Mouse (Mus musculus): ENCODE data around the gene Sec14l5.

Sec14l5 gene

DNA sequence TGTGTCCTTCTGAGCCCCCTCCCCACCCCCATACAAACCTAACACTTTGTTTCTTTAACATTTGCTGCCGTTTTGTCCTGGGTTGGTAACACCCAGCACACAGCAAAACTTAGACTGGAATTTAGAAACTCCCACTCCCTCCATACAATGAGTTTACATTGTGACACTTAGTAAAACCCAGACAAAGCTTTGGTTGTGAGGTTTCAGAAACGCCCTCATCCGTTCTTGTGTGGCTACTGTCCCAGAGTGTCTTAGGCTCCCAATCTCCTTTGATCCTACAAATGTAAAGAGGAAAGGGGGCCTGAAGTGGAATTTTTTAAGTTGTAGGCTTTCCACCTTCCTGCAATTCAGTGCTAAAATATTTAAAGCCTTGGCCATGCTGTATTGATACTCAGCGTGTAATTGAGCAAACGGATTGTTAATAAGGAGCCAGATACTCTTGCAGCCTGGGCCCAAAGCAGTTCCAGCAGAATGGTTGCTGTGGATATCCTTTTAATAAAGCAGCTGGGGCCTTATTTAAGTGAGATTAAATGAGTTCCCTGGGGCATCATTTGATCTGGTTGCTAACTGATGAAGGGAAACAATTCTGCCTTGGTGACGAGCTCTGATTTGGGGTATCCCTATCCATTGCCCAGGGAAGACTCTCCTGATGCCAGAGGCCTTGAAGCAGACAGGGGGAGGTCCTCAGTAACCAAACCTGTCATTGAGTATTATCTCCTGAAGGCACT is 6.6 kb downstream of the Sec14l5 start:
- no peak for DNase-seq (ENCODE audit: low spot score)

DNA sequence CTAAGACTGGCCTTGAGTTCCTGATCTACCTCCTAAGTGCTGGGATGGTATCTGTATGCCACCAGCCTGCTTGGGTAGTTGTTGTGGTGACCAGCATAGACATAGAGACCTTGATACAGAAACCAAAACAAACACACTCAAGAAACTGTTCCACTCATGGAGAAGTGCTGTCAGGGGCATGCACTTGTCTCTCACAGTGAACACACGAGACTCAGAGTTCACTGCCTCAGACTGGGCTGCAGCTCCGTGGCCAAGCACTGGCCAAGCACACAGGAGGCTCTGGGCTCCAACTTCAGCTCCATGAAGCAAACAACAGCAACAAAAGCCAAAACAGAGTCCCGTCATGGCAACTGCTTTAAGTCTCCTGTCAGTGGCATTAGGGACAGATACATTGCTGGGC is 8.1 kb downstream of the Sec14l5 start:
- DNase-seq (ENCODE audit: low spot score) = no peak

DNA sequence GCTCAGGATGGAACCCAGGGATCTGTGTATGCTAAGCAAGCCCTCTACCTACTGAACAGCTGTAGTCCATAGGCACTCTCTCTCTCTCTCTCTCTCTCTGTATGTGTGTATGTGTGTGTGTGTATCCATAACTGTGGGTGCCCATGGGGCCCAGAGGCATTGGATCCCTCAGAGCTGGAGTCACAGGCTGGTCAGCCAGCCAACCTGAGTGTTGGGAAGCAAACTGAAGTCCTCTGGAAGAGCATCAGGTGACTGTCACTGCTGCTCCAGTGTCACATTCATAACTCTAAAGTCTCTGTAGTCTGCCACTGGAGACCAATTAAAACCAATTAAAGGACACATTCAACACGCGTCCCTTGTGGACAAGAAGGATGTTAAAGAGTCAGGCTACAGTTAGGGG is 9.6 kb downstream of the Sec14l5 start:
- no peak for DNase-seq (ENCODE audit: low spot score)

DNA sequence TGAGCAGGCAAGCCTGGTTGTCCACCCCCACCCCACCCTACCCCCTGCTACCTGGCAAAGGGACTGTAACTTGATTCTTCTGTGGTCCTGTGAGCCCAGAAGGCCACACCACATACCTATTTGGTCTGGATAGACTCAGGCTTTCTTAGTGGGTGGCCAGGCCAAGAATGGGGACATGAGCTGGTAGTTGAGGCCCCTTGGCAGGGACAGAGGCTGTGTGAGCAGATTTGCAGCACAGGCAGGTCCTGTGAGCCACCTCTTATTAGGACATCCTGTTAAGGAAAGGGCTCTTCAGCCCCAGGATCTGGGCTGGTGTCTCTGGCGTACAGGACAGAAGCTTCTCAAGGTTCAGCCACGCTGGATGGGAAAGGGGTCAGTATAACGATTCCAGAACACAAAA is 10.2 kb downstream of the Sec14l5 start:
- DNase-seq (ENCODE audit: low spot score) = no peak

DNA sequence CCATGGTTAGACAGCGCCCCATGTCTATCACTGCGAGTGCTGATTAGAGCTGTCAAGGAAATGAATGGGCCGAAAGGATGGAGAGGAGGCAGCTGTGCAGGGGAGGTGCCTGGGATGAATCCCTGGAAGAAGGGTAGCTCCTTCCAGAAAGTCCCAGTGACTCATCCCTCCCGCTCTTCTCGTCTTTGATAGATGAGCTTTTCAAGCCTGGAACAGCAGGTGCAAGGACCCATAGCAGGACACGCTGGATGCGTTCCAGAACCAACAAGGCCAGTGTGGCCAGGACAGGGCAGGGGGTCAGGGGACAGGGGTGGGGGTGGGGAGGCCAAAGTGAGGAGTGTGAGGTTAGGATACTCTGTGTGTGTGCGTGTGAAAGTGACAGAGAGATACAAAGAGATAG is 12.3 kb downstream of the Sec14l5 start:
- DNase-seq (ENCODE audit: low spot score) = no peak

DNA sequence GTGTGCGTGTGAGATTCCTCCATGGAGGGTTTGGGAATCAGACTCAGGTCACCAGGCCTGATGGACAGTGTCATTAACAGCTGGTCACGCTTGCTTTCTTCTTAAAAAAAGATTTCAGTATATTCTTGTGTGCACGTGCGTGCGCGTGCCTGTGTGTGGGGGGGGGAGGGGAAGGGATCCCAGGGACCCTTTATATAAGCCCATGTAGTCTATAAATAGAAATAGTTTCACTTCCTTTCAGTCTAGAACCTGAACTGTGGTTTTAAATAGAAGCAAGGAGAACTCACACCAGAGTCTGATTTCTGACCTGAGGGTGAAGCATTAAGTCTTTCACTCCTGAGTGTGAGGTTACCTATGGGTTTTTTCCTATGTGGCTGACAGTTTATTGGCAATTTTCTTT is 17.4 kb downstream of the Sec14l5 start:
- no peak for DNase-seq (ENCODE audit: low spot score)

DNA sequence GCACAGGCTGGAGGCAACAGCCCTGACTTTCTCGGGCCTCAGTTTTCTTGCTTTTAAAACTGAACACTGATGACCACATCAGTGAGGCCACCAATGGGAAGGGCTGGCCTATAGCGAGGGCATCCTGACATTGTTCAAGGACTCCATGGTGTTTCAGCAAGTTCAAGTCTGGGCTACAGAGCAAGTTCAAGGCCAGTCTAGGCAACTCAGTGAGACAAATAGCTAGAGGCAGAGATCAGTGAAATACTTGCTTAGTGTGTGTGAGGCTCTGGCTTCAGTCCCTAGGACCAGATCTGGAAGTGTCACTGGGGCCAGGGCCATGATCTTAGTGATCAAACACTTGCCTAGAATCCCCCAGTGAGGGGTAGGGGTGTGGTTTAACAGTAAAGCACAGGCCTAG is 21.1 kb downstream of the Sec14l5 start:
- no peak for DNase-seq (ENCODE audit: low spot score)

DNA sequence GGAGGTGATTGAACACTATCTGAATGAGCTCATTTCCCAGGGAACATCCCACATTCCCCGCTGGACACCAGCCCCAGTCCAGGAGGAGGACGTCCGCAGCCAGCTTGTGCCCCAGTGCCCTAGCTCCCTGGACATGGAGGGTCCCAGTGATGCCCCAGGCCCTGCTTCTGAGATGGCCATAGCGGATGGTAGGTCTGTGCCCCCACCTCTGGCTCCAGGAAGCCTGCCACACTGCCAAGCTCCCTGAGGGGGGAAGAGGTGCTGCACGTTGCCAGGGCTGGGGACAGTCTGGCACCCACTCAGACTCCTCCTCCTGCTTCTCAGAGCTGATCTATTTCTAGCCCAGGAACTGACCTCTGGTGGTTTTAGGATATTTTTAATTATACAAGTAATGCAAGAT is 21.9 kb downstream of the Sec14l5 start:
- no peak for DNase-seq (ENCODE audit: low spot score)

DNA sequence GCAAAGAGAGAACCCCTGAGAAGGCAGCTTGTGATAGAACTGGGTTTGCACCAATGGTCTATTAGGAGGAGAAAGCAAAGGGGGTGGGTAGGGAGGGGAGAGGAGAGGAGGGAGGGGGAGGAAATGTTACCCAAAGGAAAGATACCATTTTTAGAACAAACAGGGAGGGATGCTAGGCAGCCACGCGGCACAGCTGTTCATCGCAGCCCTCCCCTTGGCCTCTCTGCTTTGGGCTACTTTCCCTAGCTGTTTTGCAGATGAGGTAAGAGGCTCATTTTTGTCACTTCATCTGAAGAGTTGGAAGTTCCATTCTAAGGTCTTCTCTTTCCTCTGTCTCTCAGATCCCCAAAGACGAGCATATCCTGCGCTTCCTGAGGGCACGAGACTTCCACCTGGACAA is 25.7 kb downstream of the Sec14l5 start:
- no peak for DNase-seq (ENCODE audit: low spot score)

DNA sequence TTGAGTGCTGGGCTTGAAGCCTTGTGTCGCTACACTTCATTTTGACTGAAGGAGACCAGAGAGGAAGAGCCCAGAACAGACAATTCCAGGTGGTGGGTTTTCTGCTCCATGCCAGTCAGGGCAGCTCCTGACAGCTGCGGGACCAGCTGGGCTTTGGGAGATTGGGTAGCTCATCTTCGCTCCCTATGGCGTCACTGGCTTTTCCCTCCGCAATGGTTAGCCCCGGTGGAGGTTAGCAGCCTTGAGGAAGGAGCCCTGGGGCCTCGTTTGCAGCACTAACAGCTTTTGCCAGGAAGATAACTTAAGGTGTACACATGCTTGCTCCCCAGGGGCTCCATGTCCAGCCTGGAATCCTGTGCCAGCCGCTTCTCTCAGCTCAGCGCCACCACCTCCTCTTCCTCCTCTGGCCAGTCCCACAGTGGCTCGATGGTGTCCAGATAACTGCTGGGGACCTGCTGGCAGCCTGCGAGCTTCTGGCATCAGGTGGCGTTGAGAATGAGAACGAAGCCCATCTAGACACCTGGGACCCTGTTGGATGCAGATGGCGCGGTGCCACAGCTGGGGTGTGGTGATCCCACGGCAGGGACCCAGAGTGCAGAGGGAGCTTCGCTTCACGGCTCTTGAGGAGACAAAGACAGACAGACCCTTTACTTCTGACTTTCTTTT is 36.5 kb downstream of the Sec14l5 start:
- no peak for DNase-seq (ENCODE audit: low spot score)

DNA sequence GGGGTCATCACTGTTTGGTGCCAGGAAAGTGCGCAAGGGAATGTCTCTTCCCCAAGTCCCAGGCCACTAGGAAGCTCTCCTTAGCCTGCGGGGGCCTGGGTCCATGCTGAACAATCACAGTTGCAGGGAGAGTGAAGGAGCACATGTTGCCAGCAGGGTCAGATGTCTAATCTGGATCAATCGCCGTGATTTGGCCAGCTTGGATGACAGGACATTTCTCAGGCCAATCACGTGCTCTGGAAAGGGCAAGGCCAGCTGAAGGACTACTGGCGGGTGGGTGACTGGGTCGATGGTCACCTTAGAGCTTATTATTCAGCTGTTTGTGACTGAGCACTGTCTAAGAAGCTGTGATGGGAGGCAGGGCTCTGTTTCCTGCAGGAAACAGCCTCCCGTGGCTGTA is 37.2 kb downstream of the Sec14l5 start:
- no peak for DNase-seq (ENCODE audit: low spot score)

DNA sequence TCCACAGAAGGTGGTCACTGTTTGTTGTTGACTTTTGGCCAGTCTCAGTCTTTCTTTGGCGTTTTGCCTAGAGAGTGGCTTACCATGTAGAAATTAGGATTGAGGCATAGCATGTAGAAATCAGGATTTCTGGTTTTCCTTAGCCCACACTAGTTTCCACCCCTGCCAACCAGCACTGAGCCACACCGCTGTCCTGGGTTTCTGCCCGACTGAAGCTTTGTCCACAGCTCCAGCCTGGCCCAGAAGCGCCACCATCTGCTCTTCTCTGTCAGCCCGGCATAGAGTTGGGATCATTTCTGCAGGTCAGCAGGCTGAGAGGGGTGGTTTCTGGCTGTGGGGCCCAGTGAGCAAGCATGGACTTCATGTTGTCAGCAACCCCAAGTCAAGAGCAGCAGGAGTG is 38.0 kb downstream of the Sec14l5 start:
- DNase-seq (ENCODE audit: low spot score) = no peak

DNA sequence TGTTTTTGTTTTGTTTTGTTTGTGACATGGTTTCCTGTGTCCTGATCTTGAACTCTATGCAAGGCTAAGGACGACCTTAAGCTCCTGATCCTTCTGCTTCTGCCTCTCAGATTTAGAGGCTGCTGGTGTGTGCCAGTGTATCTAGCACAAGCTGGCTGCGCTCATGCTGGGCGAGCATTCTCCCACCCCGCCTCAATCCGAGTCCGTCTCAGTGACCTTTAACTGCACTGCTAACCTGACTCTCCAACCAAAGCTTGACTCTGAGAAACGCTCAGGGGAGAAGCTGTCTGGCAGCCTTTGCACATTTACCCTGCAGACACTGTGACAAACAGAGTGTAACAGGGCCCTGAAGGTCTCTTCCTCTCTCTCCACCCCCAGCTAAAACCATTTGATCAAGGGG is 38.8 kb downstream of the Sec14l5 start:
- no peak for DNase-seq (ENCODE audit: low spot score)

DNA sequence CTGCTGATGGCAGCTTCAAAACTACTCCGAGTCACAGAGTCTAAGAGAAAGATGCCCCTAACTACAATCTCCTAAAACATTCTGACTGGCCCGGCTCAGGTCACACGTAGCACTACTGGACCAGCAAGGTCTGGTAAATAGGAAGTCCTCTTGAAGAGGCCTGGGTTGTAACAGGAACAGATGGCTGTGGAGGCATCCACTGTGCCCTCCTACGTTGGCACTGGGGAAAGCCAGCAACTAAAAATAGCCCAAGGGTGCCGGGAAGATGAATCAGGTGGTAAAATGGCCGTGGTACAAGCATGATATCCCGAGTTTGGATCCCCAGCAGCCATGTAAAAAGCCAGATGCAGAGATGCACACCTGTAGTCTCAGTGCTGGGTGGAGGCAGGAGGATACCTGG is 39.3 kb downstream of the Sec14l5 start:
- DNase-seq (ENCODE audit: low spot score) = no peak

DNA sequence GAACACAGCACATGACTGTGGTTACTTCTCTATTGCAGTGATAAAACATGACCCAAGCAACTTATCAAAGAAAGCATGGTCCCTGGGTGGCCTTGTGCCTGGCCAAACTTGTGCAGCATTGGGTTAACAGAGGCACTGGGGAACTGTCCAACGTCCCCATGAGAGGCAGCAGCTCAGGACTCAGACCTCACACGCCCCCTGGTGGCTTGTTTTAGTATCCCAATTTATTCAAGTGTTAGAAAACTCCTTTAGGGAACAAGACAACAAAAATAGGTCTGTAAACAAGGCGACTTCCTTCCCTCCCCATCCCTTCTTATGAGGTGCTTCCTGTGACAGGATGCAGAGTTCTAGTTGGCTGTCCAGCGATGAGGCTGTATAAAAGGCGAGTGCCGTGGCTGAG is 48.2 kb downstream of the Sec14l5 start:
- peak; percentile 7 for DNase-seq (ENCODE audit: low spot score)

DNA sequence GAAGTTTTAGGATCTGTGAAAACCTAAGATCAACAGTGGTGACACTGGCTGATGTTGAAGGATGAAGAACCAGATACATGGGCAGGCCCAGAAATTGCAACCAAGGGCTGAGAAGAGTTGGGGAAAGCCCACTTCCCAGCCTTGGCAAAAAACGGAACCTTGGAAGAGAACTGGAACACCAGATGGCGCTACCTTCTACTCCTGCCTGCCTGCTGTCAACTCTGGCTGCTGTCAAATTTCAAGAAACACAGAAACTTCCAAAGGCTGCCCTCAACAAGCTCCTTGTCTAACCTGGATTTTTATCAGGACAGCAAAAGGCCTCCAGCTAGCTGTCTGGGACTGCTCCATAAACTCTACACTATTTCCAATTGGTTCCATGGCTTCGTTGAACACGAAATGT is 55.8 kb downstream of the Sec14l5 start:
- peak; percentile 25 for DNase-seq (ENCODE audit: low spot score)

DNA sequence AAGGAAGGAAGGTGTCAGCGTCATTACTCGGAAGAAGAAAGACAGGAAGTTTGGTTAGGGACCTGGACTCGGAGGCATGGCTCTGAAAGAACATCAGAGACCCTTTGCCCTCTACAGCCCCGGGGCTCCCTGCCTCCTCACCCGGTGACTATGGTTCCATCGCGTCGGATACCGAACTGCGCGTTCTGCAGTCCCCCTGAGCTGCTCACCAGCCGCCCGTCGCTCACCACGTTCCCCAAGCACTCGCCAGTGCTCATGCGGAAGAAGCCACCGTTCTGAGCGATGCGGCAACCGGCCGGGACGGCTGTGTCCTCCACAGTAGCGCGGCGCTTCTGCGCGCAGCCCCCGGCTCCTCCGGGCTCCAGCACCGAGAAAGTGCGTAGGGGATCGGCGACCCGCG is 56.3 kb downstream of the Sec14l5 start:
- DNase-seq (ENCODE audit: low spot score) = peak; percentile 16

DNA sequence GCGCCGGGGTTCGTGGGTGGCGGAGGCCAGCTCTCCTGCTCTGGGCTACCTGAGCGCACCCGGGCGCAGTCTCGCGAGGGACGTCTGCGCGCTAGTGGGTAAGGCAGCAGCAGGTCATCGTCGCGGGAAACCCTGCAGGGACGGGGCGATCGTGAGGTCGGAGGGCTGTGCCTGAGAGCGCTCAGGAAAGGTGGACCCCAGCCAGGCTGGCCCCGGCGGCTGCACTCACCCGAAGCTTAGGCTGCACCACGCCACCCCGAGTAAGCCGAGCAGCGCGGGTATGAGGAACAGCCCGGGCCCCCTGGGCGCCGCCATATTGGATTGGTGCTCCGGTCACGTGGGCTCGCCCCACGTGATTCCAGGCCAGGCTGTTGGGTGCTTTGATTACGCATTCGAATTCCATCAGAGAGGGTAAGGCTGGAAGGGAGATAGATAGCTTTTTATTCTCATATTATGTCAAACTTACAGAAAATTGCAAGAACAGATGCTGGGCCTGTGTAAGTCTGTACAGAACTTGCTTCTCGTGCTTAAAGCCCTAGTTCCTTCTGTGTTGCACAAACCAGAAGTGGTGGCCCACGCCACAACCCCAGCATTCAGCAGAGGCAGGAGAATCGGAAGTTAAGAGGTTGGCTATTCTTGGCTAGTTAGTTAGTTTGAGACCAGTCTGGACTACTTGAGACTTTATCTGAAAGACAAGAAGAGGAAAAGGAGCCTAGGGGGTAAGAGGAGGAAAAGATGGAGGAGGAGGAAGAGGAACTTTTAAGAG is 56.9 kb downstream of the Sec14l5 start, which contains the start of gene Nagpa:
TSS of gene Nagpa (minus strand) at position 345 of the 766 bp plus-strand sequence.
- peak; percentile 76 for DNase-seq (ENCODE audit: low spot score)

DNA sequence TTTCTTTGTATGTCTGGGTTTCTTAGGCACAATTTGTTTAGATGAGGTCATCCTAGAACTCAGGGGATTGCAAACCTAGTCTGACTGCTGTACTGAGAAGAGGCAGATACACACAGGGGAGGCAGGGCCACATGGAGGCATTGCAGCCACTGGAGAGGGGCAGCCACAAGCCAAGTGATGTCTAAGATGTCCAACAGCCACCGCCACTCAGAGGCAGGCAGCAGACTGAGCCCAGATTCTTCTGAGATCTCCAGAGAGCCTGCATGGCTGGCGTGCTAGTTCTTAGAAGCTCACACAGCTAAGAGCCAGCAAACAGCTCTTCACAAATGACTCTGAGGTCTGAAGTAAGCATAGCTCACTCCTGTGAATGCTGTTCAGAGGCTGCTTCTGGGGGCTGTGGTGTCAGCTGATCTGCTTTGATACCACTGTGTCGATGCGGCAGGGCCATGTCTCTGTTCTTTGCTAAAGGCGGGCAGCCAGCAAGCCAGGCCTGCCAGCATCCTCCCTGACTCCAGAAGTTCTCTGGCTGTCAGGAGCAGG is 58.6 kb downstream of the Sec14l5 start:
- DNase-seq (ENCODE audit: low spot score) = no peak

DNA sequence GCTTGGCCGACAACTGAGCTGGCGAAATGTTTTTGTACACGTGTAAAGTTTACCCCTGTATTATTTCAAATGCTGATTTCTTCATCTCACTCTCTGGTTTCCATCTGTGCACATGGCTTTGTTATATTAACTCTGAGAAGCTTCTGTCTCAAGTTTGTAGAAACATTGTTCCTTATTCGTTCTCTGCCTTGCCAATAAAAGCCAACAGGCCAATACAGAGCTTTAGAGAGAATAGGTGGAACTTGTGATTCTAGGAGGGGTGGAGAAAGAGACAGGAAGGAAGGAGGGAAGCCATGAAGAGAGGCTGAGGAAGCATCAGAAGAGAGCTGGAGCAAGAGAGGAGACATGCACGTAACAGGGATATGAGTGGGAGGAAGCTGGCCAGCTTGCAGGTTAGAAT is 59.1 kb downstream of the Sec14l5 start:
- DNase-seq (ENCODE audit: low spot score) = no peak

DNA sequence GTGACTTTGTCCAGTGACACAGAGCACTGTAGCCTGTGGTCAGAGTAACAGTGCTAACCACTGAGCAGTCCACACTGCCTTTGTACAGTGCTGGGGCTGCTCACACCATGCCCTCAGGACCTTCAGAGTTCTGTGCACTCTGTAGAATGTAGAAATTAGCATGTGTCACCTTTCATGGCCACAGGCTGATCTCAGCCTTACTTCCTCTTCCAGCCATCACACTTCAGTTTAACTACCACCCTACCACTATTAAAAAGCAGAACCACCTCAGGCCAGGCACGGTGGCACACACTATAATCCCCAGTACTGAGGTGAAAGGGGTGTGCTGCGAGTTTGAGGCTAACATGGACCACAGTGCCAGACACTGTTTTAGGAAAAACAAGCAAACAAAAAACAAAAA is 63.5 kb downstream of the Sec14l5 start:
- no peak for DNase-seq (ENCODE audit: low spot score)

DNA sequence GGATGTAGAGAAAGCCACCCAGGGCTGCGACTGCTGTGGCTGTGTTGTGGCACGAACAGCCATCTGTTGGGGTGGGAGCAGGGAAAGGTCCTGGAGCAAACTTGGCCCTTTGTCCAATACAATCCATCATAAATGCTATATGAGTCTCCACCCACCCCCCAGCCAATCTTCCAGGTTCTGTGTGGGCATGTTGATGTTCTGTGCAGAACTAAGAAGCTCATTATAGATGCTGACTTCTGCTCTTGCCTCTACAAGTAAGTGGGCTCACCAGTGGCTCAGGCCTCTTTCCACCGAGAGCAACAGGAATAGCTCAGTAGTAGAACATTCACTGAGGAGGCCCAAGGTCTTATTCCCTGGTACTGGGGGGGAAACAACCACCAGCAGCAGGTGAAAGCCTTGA is 65.2 kb downstream of the Sec14l5 start:
- no peak for DNase-seq (ENCODE audit: low spot score)

DNA sequence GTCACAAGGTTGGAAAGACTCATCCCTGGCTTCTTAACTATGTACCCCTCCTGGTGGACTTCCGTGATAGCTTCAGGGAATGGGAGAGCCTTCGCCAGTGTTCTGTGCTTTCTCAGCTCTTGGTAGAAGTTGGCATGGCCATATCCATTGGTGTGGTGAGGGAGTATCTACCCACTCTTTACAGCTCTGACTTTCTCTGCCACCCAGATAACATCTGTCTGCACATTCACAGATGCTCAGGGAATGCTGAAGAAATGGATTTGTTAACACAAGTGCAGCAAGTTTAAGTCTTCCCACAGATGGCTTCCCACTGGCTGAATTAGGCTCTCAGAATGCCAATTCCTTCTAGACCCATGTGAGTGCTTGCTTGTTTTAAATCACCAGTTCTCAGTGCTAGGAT is 67.2 kb downstream of the Sec14l5 start:
- DNase-seq (ENCODE audit: low spot score) = no peak

Data from T-cell, adult 2 months (primary cell).